Mouse (Mus musculus): ENCODE measurements around the gene Fam163a. TPM values are rescaled to one million over a fixed set of nuclear protein-coding genes. Genes with fewer than 3 reads are reported as not detected.

Fam163a gene
- polyA plus RNA-seq, 1 experiment from 2014 or later: 0.10 TPM

DNA sequence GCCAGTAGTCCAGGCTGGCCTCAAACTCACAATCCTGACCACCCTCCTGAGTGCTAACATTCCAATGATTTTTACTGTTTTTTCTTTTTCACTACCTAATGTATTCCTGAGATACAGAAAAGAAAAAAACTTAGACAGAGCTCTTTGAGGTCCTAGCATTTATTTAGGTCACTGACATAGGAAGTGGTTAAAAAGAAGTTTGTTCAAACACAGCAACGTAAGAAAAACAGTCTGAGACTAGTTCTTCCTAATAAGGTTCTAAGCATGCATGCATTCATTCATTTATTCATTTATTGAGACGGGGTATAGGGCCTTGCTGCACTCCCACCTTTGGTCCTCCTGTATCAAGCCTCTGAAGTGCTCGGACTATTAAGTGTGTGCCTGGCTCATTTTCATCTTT is 177.0 kb downstream of the Fam163a start:
- DNase-seq (ENCODE audit: low spot score) (no peak), ATAC-seq (no peak)
- Histone ChIP-seq H3K9me3 (ENCODE audit: low read length) (no peaks in the 10 kb centered on the region), H3K4me1 (ENCODE audit: insufficient read depth, low read depth, low read length) (no peaks in the 10 kb centered on the region), H3K9ac (replicated peaks; ENCODE audit: low read depth) (no peak overlapping the region), H3K27me3 (replicated peaks; ENCODE audit: insufficient read depth, low read length) (no peaks in the 10 kb centered on the region), H3K36me3 (ENCODE audit: insufficient read depth, low read length) (peaks cover 17% of the 10 kb centered on the region; the same call in 1 of the 2 replicates), H3K4me2 (replicated peaks; ENCODE audit: low read depth, low read length) (no peak overlapping the region), H3K27ac (ENCODE audit: low read length) (no peak overlapping the region), H3K4me3 (ENCODE audit: low read depth, low read length) (no peak overlapping the region)
- WGBS: 84% methylated on average over 3 of the region's 3 CpGs
- no peak for TF ChIP-seq CTCF (IDR thresholded peaks at IDR 0.05)
- TF ChIP-seq EP300 (IDR thresholded peaks at IDR 0.05): no peak

Other genes with a start within 250 kb of the Fam163a start
- gene Cep350, start 231.8 kb downstream of the Fam163a start, polyA plus RNA-seq (2015; fragmentation: Nextera tagmentation; extraction: Ambion mirVana): 9.3 and 11.0 TPM in 2 replicates
- 55.2 and 58.3 TPM in 2 replicates for gene Tor1aip2, start 169.6 kb downstream of the Fam163a start, polyA plus RNA-seq (2015; fragmentation: Nextera tagmentation; extraction: Ambion mirVana)
- gene Tor1aip1, start 168.5 kb downstream of the Fam163a start, polyA plus RNA-seq (2015; fragmentation: Nextera tagmentation; extraction: Ambion mirVana): 51.1 and 54.8 TPM in 2 replicates
- gene Tdrd5, start 98.6 kb upstream of the Fam163a start, polyA plus RNA-seq (2015; fragmentation: Nextera tagmentation; extraction: Ambion mirVana): 0.60 and 1.2 TPM in 2 replicates
- 0.10 and 0.18 TPM in 2 replicates for gene Nphs2, start 105.7 kb upstream of the Fam163a start, polyA plus RNA-seq (2015; fragmentation: Nextera tagmentation; extraction: Ambion mirVana)
- 490 and 553 TPM in 2 replicates for gene Gm2000, start 161.0 kb upstream of the Fam163a start, polyA plus RNA-seq (2015; fragmentation: Nextera tagmentation; extraction: Ambion mirVana)
- 0.29 and 0.84 TPM in 2 replicates for gene Axdnd1, start 216.1 kb upstream of the Fam163a start, polyA plus RNA-seq (2015; fragmentation: Nextera tagmentation; extraction: Ambion mirVana)